Mouse (Mus musculus): ENCODE results near the gene Rbfox3. TPM values are rescaled to one million over a fixed set of nuclear protein-coding genes. Genes with fewer than 3 reads are reported as not detected.

Gene Rbfox3
- polyA plus RNA-seq, 1 experiment from 2014 or later: 1.6 TPM

DNA sequence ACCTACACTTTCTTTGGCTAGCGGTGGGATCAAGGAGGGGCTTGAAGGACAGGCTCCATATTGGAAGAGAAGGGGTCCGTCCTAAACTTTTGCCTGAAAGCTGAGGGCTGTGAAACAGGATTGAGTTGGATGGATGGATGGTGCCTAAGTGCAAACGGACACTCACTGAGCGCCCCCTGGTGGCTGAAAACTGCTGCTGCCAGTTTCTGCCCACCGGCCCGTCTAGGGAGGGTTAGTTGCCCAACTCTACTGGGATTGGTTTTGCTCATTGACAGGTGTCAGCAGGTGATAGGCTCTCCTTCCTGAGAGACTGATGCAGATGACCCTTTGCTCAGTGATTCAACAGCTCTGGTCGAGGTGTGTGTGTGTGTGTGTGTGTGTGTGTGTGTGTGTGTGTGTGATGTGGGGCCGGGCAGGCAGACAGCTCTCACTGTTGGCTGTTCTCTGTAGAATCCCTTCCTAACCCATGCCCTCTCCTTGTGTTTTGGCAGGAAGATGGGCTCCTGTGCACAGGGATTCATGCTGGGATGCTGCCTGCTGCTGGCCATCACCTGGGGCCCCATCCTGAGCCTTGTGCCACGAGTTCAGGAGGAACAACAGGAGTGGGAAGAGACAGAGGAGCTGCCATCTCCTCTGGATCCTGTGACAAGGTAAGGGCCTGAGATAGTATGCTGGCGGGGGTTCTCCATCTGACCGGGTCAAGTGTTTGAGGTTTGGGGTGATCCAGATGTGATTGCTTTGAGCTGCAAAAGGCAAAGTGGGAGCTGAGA is 468.0 kb downstream of the Rbfox3 start:
- H3K27ac ChIP-seq: no peak overlapping the region
- H3K36me3 ChIP-seq: no peaks in the 10 kb centered on the region
- no peaks in the 10 kb centered on the region for H3K27me3 ChIP-seq (replicated peaks)
- ATAC-seq (ENCODE audit: insufficient read depth, low FRiP score, low read depth): 0 out of 2 replicates have a peak, but pooled peaks have one; percentile 16
- H3K9ac ChIP-seq: no peak overlapping the region
- 0 out of 2 replicates have a peak, but pooled peaks cover 4% of the 10 kb centered on the region for H3K4me1 ChIP-seq
- H3K4me3 ChIP-seq (replicated peaks): no peak overlapping the region
- WGBS: 30% methylated on average over 11 of the region's 11 CpGs
- H3K9me3 ChIP-seq: no peaks in the 10 kb centered on the region
- H3K4me2 ChIP-seq: no peak overlapping the region

DNA sequence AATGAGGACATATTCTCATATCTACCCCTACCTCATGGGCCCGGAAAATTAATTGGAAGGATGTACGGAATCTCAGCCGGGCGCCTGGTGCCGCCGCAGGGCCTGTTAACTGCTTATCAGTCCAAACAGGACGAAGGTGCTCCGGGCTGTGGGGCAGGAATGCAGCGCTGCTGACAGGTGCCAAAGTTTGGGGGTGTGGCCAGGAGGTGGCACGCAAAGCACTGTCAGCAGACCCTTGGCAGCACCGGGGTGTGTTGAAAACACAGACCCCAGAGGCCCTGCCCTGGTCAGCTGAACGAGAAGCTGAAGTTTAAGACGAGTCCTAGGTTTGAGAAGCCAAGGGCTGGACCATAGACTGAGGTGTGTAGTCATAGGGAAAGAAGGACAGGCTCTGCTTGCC is 468.7 kb downstream of the Rbfox3 start:
- Histone ChIP-seq H3K27ac (no peak overlapping the region), H3K4me3 (replicated peaks) (no peak overlapping the region), H3K27me3 (replicated peaks) (no peaks in the 10 kb centered on the region), H3K4me1 (0 out of 2 replicates have a peak, but pooled peaks cover 4% of the 10 kb centered on the region), H3K4me2 (no peak overlapping the region), H3K36me3 (no peaks in the 10 kb centered on the region), H3K9ac (no peak overlapping the region), H3K9me3 (no peaks in the 10 kb centered on the region)
- 0 out of 2 replicates have a peak, but pooled peaks have one; percentile 17 for ATAC-seq (ENCODE audit: insufficient read depth, low FRiP score, low read depth)
- 66% methylated on average over 13 of the region's 13 CpGs for WGBS

Small RNAs within 50 kb of the gene (microRNA-seq; reads per million reads assigned to microRNA genes)
- gene Gm25040: not detected

Other genes starting within 250 kb of the Rbfox3 start
- not detected in 2 replicates for gene Enpp7, start 76.6 kb upstream of the Rbfox3 start, polyA plus RNA-seq (2015; fragmentation: Nextera tagmentation; extraction: Ambion mirVana)
- 21.3 and 24.8 TPM in 2 replicates for gene Cbx2, start 111.4 kb upstream of the Rbfox3 start, polyA plus RNA-seq (2015; fragmentation: Nextera tagmentation; extraction: Ambion mirVana)
- 6.9 and 7.2 TPM in 2 replicates for gene Cbx8, start 129.4 kb upstream of the Rbfox3 start, polyA plus RNA-seq (2015; fragmentation: Nextera tagmentation; extraction: Ambion mirVana)
- 10.2 and 10.3 TPM in 2 replicates for gene Cbx4, start 174.6 kb upstream of the Rbfox3 start, polyA plus RNA-seq (2015; fragmentation: Nextera tagmentation; extraction: Ambion mirVana)

Data from stomach, embryonic 15.5 days (tissue).